ENCODE assay signal across 15 mouse cellular contexts in genomic region chr5:140660398-140660797, GRCm38 (mm10). TPM values are rescaled to one million over a fixed set of nuclear protein-coding genes. Genes with fewer than 3 reads are reported as not detected.
DNase-seq lines count a peak whose midpoint lies in the region; ATAC-seq lines count a peak whose summit lies in the region.
"Had no signal": no experiment of that assay in that cellular context is flagged by ENCODE, and none has a peak within 500 bp of the region (broad histone marks: within the 10 kb centered on the region; RNA-seq: fewer than 3 reads in every experiment).

No protein-coding gene starts in this region.

- peak overlapping the region; percentile 82 for H3K27ac ChIP-seq in neural tube, embryonic 13.5 days (replicated peaks)
- H3K27ac ChIP-seq in forebrain, embryonic 16.5 days (ENCODE audit: low read length), result peak overlapping the region; percentile 84
- peak overlapping the region; percentile 82 for H3K27ac ChIP-seq in midbrain, embryonic 15.5 days
- H3K27ac ChIP-seq: lung, embryonic 15.5 days had no signal

- no peak overlapping the region for H3K4me2 ChIP-seq in neural tube, embryonic 13.5 days
- H3K4me2 ChIP-seq in forebrain, embryonic 16.5 days (ENCODE audit: low read length), result no peak overlapping the region
- H3K4me2 ChIP-seq in midbrain, embryonic 15.5 days, result no peak overlapping the region
- H3K4me2 ChIP-seq: liver, embryonic 11.5 days; lung, embryonic 15.5 days had no signal

- H3K27me3 ChIP-seq in neural tube, embryonic 13.5 days, result no peaks in the 10 kb centered on the region
- H3K27me3 ChIP-seq in forebrain, embryonic 16.5 days (replicated peaks; ENCODE audit: control insufficient read depth, insufficient read depth, low read length), result no peaks in the 10 kb centered on the region
- H3K27me3 ChIP-seq in midbrain, embryonic 15.5 days (replicated peaks), result no peaks in the 10 kb centered on the region

- H3K4me1 ChIP-seq in neural tube, embryonic 13.5 days (replicated peaks), result peaks cover 56% of the 10 kb centered on the region
- peaks cover 34% of the 10 kb centered on the region for H3K4me1 ChIP-seq in forebrain, embryonic 16.5 days (replicated peaks; ENCODE audit: control insufficient read depth, insufficient read depth, low read length)
- H3K4me1 ChIP-seq in midbrain, embryonic 15.5 days, result peaks cover 44% of the 10 kb centered on the region

- peaks cover 7% of the 10 kb centered on the region for H3K36me3 ChIP-seq in neural tube, embryonic 13.5 days
- no peaks in the 10 kb centered on the region for H3K36me3 ChIP-seq in forebrain, embryonic 16.5 days (ENCODE audit: control insufficient read depth, insufficient read depth)
- H3K36me3 ChIP-seq in midbrain, embryonic 15.5 days (replicated peaks), result 0 out of 2 replicates have a peak, but pooled peaks cover 5% of the 10 kb centered on the region
- H3K36me3 ChIP-seq: lung, embryonic 15.5 days had no signal

- WGBS in neural tube, embryonic 13.5 days, result 43% methylated on average over 1 of the region's 1 CpGs
- WGBS in forebrain, embryonic 16.5 days, result 24% methylated on average over 1 of the region's 1 CpGs
- WGBS in midbrain, embryonic 15.5 days, result 56% methylated on average over 1 of the region's 1 CpGs

- DNase-seq in neural tube, embryonic 10.5 days (ENCODE audit: extremely low spot score, low spot score), result no peak
- no peak for DNase-seq in lung, postnatal 4 days
- no peak for DNase-seq in gastrocnemius, postnatal 4 days (ENCODE audit: low spot score in 2 of 2)
- DNase-seq in cerebellum, postnatal 4 days (ENCODE audit: low spot score in 2 of 2), result no peak
- DNase-seq: adrenal gland, postnatal 10 days; gastrocnemius, postnatal 10 days; kidney, adult 11 months; kidney, postnatal 25 days; right cerebral cortex, postnatal 4 days had no signal

- no peak overlapping the region for H3K9ac ChIP-seq in neural tube, embryonic 13.5 days
- no peak overlapping the region for H3K9ac ChIP-seq in forebrain, embryonic 16.5 days (replicated peaks; ENCODE audit: low read depth, low read length)
- no peak overlapping the region for H3K9ac ChIP-seq in midbrain, embryonic 15.5 days
- H3K9ac ChIP-seq: lung, embryonic 15.5 days had no signal

- H3K9me3 ChIP-seq in neural tube, embryonic 13.5 days, result no peaks in the 10 kb centered on the region
- no peaks in the 10 kb centered on the region for H3K9me3 ChIP-seq in forebrain, embryonic 16.5 days (ENCODE audit: control insufficient read depth, low read length)
- no peaks in the 10 kb centered on the region for H3K9me3 ChIP-seq in midbrain, embryonic 15.5 days
- H3K9me3 ChIP-seq: embryonic facial prominence, embryonic 10.5 days; lung, embryonic 15.5 days had no signal

- no peak overlapping the region for H3K4me3 ChIP-seq in neural tube, embryonic 13.5 days
- H3K4me3 ChIP-seq in forebrain, embryonic 16.5 days (replicated peaks; ENCODE audit: low read length), result no peak overlapping the region
- no peak overlapping the region for H3K4me3 ChIP-seq in midbrain, embryonic 15.5 days
- H3K4me3 ChIP-seq: lung, embryonic 15.5 days had no signal

- ATAC-seq in neural tube, embryonic 13.5 days (ENCODE audit: low read depth), result no peak
- ATAC-seq in forebrain, embryonic 16.5 days, result peak; percentile 18
- no peak for ATAC-seq in midbrain, embryonic 15.5 days (replicated peaks)

RNA-seq across cellular contexts. Expression of gene Ttyh3, which starts 11.6 kb away (rescaled TPM):
- polyA plus RNA-seq in neural tube, embryonic 13.5 days (2015; fragmentation: Nextera tagmentation; extraction: Ambion mirVana), result 68.5 and 72.3 TPM in 2 replicates
- 68.7 and 68.9 TPM in 2 replicates for polyA plus RNA-seq in forebrain, embryonic 16.5 days (2015; fragmentation: Nextera tagmentation; extraction: Ambion mirVana)
- 80.3 and 84.2 TPM in 2 replicates for polyA plus RNA-seq in midbrain, embryonic 15.5 days (2015; fragmentation: Nextera tagmentation; extraction: Ambion mirVana)
- total RNA-seq in gastrocnemius, postnatal 4 days (2021), result 10 to 100 TPM; 66.9 to 68.8 TPM

RNA-seq across cellular contexts. Expression of gene Iqce, which starts 41.8 kb away (rescaled TPM):
- 22.9 and 24.1 TPM in 2 replicates for polyA plus RNA-seq in neural tube, embryonic 13.5 days (2015; fragmentation: Nextera tagmentation; extraction: Ambion mirVana)
- polyA plus RNA-seq in forebrain, embryonic 16.5 days (2015; fragmentation: Nextera tagmentation; extraction: Ambion mirVana), result 26.1 and 30.8 TPM in 2 replicates
- polyA plus RNA-seq in midbrain, embryonic 15.5 days (2015; fragmentation: Nextera tagmentation; extraction: Ambion mirVana), result 27.4 and 32.2 TPM in 2 replicates
- 10 to 100 TPM; 14.5 to 15.0 TPM for total RNA-seq in gastrocnemius, postnatal 4 days (2021)

RNA-seq across cellular contexts. Expression of gene Brat1, which starts 44.4 kb away (rescaled TPM):
- polyA plus RNA-seq in neural tube, embryonic 13.5 days (2015; fragmentation: Nextera tagmentation; extraction: Ambion mirVana), result 23.5 and 25.8 TPM in 2 replicates
- polyA plus RNA-seq in forebrain, embryonic 16.5 days (2015; fragmentation: Nextera tagmentation; extraction: Ambion mirVana), result 28.0 and 28.4 TPM in 2 replicates
- polyA plus RNA-seq in midbrain, embryonic 15.5 days (2015; fragmentation: Nextera tagmentation; extraction: Ambion mirVana), result 25.4 and 25.9 TPM in 2 replicates
- total RNA-seq in gastrocnemius, postnatal 4 days (2021), result 10 to 100 TPM; 13.9 to 14.2 TPM

RNA-seq across cellular contexts. Expression of gene Lfng, which starts 53.3 kb away (rescaled TPM):
- polyA plus RNA-seq in neural tube, embryonic 13.5 days (2015; fragmentation: Nextera tagmentation; extraction: Ambion mirVana), result 17.6 and 20.6 TPM in 2 replicates
- polyA plus RNA-seq in forebrain, embryonic 16.5 days (2015; fragmentation: Nextera tagmentation; extraction: Ambion mirVana), result 23.3 and 25.6 TPM in 2 replicates
- polyA plus RNA-seq in midbrain, embryonic 15.5 days (2015; fragmentation: Nextera tagmentation; extraction: Ambion mirVana), result 20.4 and 21.8 TPM in 2 replicates
- 10 to 100 TPM; 11.4 to 13.8 TPM for total RNA-seq in gastrocnemius, postnatal 4 days (2021)
